Mouse (Mus musculus) cerebellum, adult 2 months (tissue): Measurements from ENCODE around the gene Fam149b. TPM values are rescaled to one million over a fixed set of nuclear protein-coding genes. Genes with fewer than 3 reads are reported as not detected.

Experiments used
- DNase-seq, 2 experiments: peaks; one replicate each; pipeline ENCODE4 v3.0.0; 2021
- H3K27ac ChIP-seq: fragments of 200-500 bp; 2 replicates; pipeline ENCODE4 v1.5.1; 2012; ENCODE audit warnings: low read length, control low read depth, inconsistent platforms; ENCODE audit not compliant: insufficient read depth
- H3K27me3 ChIP-seq: fragments of 200-500 bp; 2 replicates; pipeline ENCODE4 v1.6.1; 2012; ENCODE audit warnings: inconsistent platforms, mild to moderate bottlenecking, low read length, moderate library complexity; ENCODE audit not compliant: control insufficient read depth, insufficient read depth
- H3K4me1 ChIP-seq: fragments of 200-500 bp; 2 replicates; pipeline ENCODE4 v1.6.1; 2011; ENCODE audit warnings: low read length; ENCODE audit not compliant: control insufficient read depth, insufficient read depth
- H3K4me3 ChIP-seq: fragments of 200-500 bp; replicated peaks from 2 replicates; pipeline ENCODE3; 2011; ENCODE audit warnings: mild to moderate bottlenecking, low read depth, low read length, control low read depth; ENCODE audit not compliant: insufficient read depth
- CTCF ChIP-seq: fragments of 200-500 bp; IDR thresholded peaks from 2 replicates; pipeline ENCODE4 v1.5.1; 2011; ENCODE audit warnings: low read depth, mild to moderate bottlenecking, control low read depth, low read length, moderate library complexity, borderline replicate concordance; ENCODE audit not compliant: insufficient read depth
- POLR2A ChIP-seq: fragments of 200-500 bp; IDR thresholded peaks from 2 replicates; pipeline ENCODE4 v1.6.1; 2011; ENCODE audit warnings: low read length, control low read depth, borderline replicate concordance; ENCODE audit not compliant: insufficient read depth
- WGBS: fragments of 180-500 bp; shearing (Covaris S2); methylation state at CpG from one replicate; pipeline ENCODE4 v1.1.7; 2018; 5-methylcytosine and 5-hydroxymethylcytosine counted together
- polyA plus RNA-seq: library from polyadenylated mRNA; depleted of rRNA; stranded (reverse); fragments of >200 nt; gene quantifications from 2 replicates; pipeline ENCODE4 v1.2.3, GENCODE M21; 2012

The Fam149b gene
- polyA plus RNA-seq, 1 experiment, result 59.0 TPM

DNA sequence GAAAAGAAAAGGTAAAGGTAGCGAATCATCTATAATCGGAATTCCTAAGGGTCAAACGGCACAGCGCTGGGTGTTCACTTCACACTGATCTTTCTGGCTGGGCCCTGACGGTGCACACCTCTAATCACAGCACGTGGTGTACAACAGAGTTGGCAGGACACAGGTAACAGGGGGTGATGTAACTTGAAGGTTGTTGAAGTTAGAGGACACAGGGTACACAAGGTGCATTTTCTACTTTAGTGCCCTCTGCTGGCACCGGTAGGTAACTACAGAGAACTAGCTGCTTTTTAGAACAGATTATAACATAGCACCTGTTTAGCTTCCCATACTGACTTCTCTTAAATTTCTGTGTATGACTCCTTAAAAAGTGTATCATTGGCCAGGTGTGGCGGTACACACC lies 7.8 kb upstream of the Fam149b start:
- no peaks in the 10 kb centered on the region for H3K4me1 ChIP-seq
- DNase-seq, result no peak
- H3K27me3 ChIP-seq, result no peaks in the 10 kb centered on the region
- no peak overlapping the region for H3K27ac ChIP-seq
- TF ChIP-seq POLR2A (no peak), CTCF (peak; percentile 28; the same call in 1 of the 2 replicates)
- H3K4me3 ChIP-seq, result no peak overlapping the region
- WGBS, result 84% methylated on average over 8 of the region's 8 CpGs

DNA sequence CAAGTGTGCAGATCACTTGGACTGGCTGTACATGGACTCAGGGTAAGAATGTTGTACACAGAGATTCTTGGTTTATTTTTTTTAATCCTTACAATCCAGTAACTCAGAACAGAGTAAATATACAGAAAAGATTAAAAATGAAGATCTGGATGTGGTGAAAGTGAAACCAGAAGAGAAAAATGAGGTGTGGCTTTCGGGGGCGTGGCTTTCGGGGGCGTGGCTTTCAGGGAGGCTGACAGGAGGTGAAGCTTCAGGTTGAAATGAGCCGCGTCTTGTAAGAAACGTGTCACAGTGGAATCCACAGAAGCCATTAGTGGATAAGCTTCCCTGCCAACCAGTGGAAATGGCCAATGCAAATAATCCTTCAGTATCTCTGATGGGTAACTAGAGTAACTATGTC lies 7.1 kb upstream of the Fam149b start:
- no peak for TF ChIP-seq CTCF
- TF ChIP-seq POLR2A, result no peak
- Histone ChIP-seq H3K27ac (no peak overlapping the region), H3K4me1 (no peaks in the 10 kb centered on the region), H3K4me3 (no peak overlapping the region), H3K27me3 (no peaks in the 10 kb centered on the region)
- no peak for DNase-seq
- WGBS, result 80% methylated on average over 7 of the region's 7 CpGs

DNA sequence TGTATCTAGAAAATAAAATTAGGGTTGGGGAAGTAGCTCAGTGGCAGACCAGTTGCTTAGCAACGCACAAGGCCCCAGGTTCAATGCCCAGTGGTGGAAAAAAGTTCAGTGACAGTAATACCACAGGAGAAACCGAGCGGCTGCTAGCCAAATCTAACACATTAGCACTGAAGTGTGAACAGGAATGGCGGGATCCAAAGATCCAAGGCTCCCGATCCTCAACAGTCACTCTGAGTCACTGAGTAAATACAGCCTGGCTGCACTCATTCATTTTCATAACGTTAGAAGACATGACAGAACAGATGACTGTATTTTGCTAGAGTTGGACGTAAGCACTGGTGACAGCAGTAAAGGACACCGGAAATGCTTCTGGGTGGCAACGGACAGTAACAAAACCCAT lies 2.1 kb upstream of the Fam149b start:
- Histone ChIP-seq H3K4me3 (no peak overlapping the region), H3K27me3 (no peaks in the 10 kb centered on the region), H3K4me1 (peaks cover 6% of the 10 kb centered on the region), H3K27ac (no peak overlapping the region)
- WGBS, result 58% methylated on average over 9 of the region's 9 CpGs
- no peak for DNase-seq
- TF ChIP-seq POLR2A (no peak), CTCF (no peak)

DNA sequence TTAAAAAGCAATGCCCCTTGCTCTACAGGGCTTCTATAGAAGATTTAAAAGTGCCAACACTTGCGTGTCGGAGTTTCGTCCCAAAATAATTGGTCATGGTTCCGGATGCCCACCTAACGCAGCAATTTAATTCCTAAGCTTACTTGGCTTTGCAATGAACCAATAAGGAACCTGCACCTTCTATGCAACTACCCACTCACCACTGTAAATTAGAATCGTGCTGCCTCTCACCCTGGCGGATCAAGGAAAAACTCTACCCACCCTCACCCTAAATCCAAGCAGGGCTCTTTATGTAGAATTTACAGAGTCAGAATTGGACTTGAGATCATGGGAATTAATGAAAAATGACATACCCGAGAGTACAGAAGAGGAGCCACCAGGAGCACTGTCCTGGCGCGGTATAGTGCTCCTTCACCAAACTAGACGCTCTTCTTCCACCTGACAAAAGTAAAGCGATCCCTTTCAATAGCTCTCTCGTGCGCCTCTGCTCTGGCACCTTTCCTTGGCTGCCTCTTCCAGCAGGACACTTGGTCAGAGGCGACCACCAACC lies 446 bp upstream of the Fam149b start:
- no peak for TF ChIP-seq POLR2A
- TF ChIP-seq CTCF, result no peak
- WGBS, result under 1% methylated on average over 15 of the region's 15 CpGs
- peak overlapping the region; percentile 98 for H3K4me3 ChIP-seq
- no peaks in the 10 kb centered on the region for H3K27me3 ChIP-seq
- no peak for DNase-seq
- H3K27ac ChIP-seq, result 0 out of 2 replicates have a peak overlapping the region, but pooled peaks have one; percentile 32
- H3K4me1 ChIP-seq, result peaks cover 6% of the 10 kb centered on the region

DNA sequence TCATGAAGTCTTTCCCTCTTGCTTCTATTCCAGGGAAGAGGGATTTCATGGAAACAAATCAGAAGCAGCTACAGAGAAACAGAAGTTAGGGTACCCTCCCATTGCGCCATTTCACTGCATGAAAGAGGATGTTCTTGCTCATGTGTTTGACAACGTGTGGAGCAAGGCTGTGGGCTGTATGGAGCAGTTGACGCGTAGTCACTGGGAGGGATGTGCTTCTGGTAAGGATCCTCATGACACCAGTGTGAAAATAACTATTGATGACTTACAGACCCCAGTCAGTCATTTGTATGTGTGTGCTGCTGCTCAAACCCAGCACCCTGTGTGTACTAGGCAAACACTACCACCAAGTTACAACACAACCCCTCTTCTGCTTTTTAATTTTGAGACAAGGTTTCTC lies 15.3 kb downstream of the Fam149b start:
- 95% methylated on average over 4 of the region's 4 CpGs for WGBS
- H3K27me3 ChIP-seq, result no peaks in the 10 kb centered on the region
- TF ChIP-seq CTCF, result no peak
- TF ChIP-seq POLR2A, result no peak
- no peaks in the 10 kb centered on the region for H3K4me1 ChIP-seq
- DNase-seq, result no peak
- no peak overlapping the region for H3K4me3 ChIP-seq
- no peak overlapping the region for H3K27ac ChIP-seq

DNA sequence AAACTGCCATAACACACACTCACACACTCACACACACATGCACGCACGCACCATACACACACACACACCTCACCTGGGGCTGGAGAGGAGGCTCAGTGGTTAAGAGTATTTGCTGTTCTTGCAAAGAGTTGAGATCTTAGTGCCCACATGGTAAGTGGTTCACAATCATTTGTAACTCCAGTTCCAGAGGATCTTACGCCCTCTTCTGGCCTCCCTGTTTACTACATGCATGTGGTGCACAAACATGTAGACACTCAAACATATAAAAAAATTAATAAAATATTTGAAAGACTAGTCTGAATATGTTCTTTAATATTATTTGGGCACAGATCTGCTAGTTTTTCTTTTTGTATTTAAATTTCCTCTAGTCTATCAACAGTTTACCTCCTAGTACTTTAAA lies 20.3 kb downstream of the Fam149b start:
- WGBS, result 98% methylated on average over 3 of the region's 3 CpGs
- Histone ChIP-seq H3K4me3 (no peak overlapping the region), H3K27me3 (no peaks in the 10 kb centered on the region), H3K27ac (no peak overlapping the region), H3K4me1 (no peaks in the 10 kb centered on the region; the same call in 1 of the 2 replicates)
- TF ChIP-seq CTCF (no peak), POLR2A (no peak)
- DNase-seq, result no peak

DNA sequence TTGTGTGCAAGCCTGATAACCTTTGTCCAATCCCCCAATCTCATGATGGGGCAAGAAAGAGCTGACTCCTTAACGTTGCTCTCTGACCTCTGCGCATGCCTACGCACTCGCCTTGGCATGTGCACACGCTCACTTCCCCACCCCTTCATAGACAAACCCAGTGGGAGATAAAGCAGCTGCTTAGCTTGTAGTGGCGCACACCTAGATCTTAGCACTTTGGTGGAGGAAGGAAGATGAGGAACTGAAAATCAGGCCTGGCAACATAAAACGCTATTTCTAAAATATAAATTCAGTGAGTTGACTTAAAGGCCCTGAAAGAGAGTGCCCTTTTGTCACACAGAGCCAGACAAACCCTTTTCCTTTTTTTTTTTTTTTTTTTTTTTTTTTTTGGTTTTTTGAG lies 22.8 kb downstream of the Fam149b start:
- WGBS, result 84% methylated on average over 7 of the region's 7 CpGs
- Histone ChIP-seq H3K27ac (no peak overlapping the region), H3K4me1 (no peaks in the 10 kb centered on the region; the same call in 1 of the 2 replicates), H3K4me3 (no peak overlapping the region), H3K27me3 (no peaks in the 10 kb centered on the region)
- DNase-seq, result no peak
- TF ChIP-seq POLR2A (no peak), CTCF (no peak)

DNA sequence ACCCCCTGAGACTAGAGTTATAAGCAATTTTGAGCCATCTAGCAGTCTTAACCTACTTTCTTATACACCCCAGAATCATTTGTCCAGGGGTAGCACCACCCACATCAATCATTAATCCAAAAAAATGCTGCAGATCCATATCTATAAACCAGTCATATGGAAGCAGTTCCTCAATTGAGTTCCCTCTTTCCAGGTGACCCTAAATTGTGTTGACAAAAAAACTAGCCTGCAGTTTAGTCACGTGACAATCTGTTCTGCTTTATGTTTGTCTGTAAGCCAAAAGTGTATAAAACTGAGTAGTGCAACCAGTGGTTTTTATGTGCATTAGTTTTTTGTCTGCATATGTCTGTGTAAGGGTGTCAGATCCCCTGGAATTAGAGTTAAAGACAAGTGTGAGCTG lies 23.9 kb downstream of the Fam149b start:
- Histone ChIP-seq H3K4me3 (no peak overlapping the region), H3K27me3 (no peaks in the 10 kb centered on the region)

More for the DNA sequence above, 23.9 kb downstream of the Fam149b start:
- TF ChIP-seq POLR2A (no peak), CTCF (no peak)
- WGBS, result 90% methylated on average over 1 of the region's 1 CpGs
- H3K27ac ChIP-seq, result no peak overlapping the region
- H3K4me1 ChIP-seq, result no peaks in the 10 kb centered on the region; the same call in 1 of the 2 replicates
- DNase-seq, result no peak
